Mouse (Mus musculus): ENCODE results near the gene Htr2b.

GRCm38 (mm10) chr1:86105054-86105453 is 6.7 kb downstream of the Htr2b start:
- TF ChIP-seq CTCF (IDR thresholded peaks at IDR 0.05; ENCODE audit: low read depth, low read length) = no peak
- no peak for TF ChIP-seq POLR2A (IDR thresholded peaks at IDR 0.05; ENCODE audit: extremely low read depth, insufficient read depth, low read length)

Measured in liver, adult 2 months (tissue).